Mouse (Mus musculus): ENCODE measurements at regions not wholly inside any gene's neighbourhood (a gene's known extent, or its start where the extent isn't known, plus 50 kb on each side); places are given as distances from the start of the nearest gene placed in this dataset.

GRCm38 (mm10) chr19:60032667-60033066 lies 89.2 kb upstream of the Rab11fip2 start:
- DNase-seq (ENCODE audit: low spot score in 2 of 2) = no peak

- no peak for DNase-seq (ENCODE audit: low spot score in 2 of 2)
These were observed 86.8 kb upstream of the Rab11fip2 start for GRCm38 (mm10) chr19:60030212-60030788.

- no peak for DNase-seq (ENCODE audit: low spot score in 2 of 2)
These were observed 86.3 kb upstream of the Rab11fip2 start for GRCm38 (mm10) chr19:60029720-60030119.

GRCm38 (mm10) chr19:60015614-60016300 lies 72.3 kb upstream of the Rab11fip2 start:
- DNase-seq (ENCODE audit: low spot score in 2 of 2) = no peak

- no peak for DNase-seq (ENCODE audit: low spot score in 2 of 2)
These were observed 52.1 kb upstream of the Rab11fip2 start for GRCm38 (mm10) chr19:59995557-59995956.
